Mouse (Mus musculus): ENCODE measurements around the gene Milr1. TPM values are rescaled to one million over a fixed set of nuclear protein-coding genes. Genes with fewer than 3 reads are reported as not detected.
"Not testable (repeated sequence)": the region's sequence is repeated elsewhere in the genome, so short reads cannot be mapped to it uniquely, and the experiment has no call there.

Gene Milr1
- total and polyA plus RNA-seq, 2 experiments, result 0.10 to 0.37 TPM

GRCm38 (mm10) chr11:106737178-106737621 lies 13.8 kb upstream of the Milr1 start:
- no peak for TF ChIP-seq POLR2A (IDR thresholded peaks at IDR 0.05; ENCODE audit: extremely low read depth, insufficient read depth, low read length)
- TF ChIP-seq CTCF (IDR thresholded peaks at IDR 0.05; ENCODE audit: low read depth, low read length), result no peak
- no peak overlapping the region for H3K9ac ChIP-seq (ENCODE audit: low read depth, low read length)
- 77% methylated on average over 12 of the region's 12 CpGs for WGBS
- no peaks in the 10 kb centered on the region for H3K79me2 ChIP-seq (ENCODE audit: control insufficient read depth, insufficient read depth, low read length)
- no peak overlapping the region for H3K4me3 ChIP-seq (ENCODE audit: insufficient read depth, low read depth, low read length)
- H3K4me1 ChIP-seq (ENCODE audit: control insufficient read depth, insufficient read depth, low read length), result no peaks in the 10 kb centered on the region
- no peak for DNase-seq (ENCODE audit: extremely low read depth, low read depth, low spot score)
- H3K36me3 ChIP-seq (ENCODE audit: control insufficient read depth, insufficient read depth, low read length), result no peaks in the 10 kb centered on the region
- no peaks in the 10 kb centered on the region for H3K27me3 ChIP-seq (ENCODE audit: control insufficient read depth, insufficient read depth, low read length)
- no peak overlapping the region; the same call in 1 of the 2 replicates for H3K27ac ChIP-seq (replicated peaks; ENCODE audit: insufficient read depth, low read depth, low read length)

GRCm38 (mm10) chr11:106739116-106739515 lies 11.9 kb upstream of the Milr1 start:
- Histone ChIP-seq H3K79me2 (ENCODE audit: control insufficient read depth, insufficient read depth, low read length) (no peaks in the 10 kb centered on the region), H3K4me1 (ENCODE audit: control insufficient read depth, insufficient read depth, low read length) (no peaks in the 10 kb centered on the region), H3K27ac (replicated peaks; ENCODE audit: insufficient read depth, low read depth, low read length) (no peak overlapping the region), H3K4me3 (ENCODE audit: insufficient read depth, low read depth, low read length) (no peak overlapping the region), H3K27me3 (ENCODE audit: control insufficient read depth, insufficient read depth, low read length) (no peaks in the 10 kb centered on the region), H3K9ac (ENCODE audit: low read depth, low read length) (no peak overlapping the region), H3K36me3 (ENCODE audit: control insufficient read depth, insufficient read depth, low read length) (no peaks in the 10 kb centered on the region)
- 96% methylated on average over 2 of the region's 2 CpGs for WGBS
- TF ChIP-seq CTCF (IDR thresholded peaks at IDR 0.05; ENCODE audit: low read depth, low read length) (no peak), POLR2A (IDR thresholded peaks at IDR 0.05; ENCODE audit: extremely low read depth, insufficient read depth, low read length) (no peak)
- DNase-seq (ENCODE audit: extremely low read depth, low read depth, low spot score), result no peak

- WGBS, result 96% methylated on average over 5 of the region's 8 CpGs
These were observed 10.3 kb upstream of the Milr1 start for GRCm38 (mm10) chr11:106740724-106741123.

GRCm38 (mm10) chr11:106741232-106741631 lies 9.8 kb upstream of the Milr1 start:
- Histone ChIP-seq H3K79me2 (ENCODE audit: control insufficient read depth, insufficient read depth, low read length) (no peaks in the 10 kb centered on the region), H3K36me3 (ENCODE audit: control insufficient read depth, insufficient read depth, low read length) (no peaks in the 10 kb centered on the region), H3K4me1 (ENCODE audit: control insufficient read depth, insufficient read depth, low read length) (no peaks in the 10 kb centered on the region), H3K27me3 (ENCODE audit: control insufficient read depth, insufficient read depth, low read length) (no peaks in the 10 kb centered on the region), H3K27ac (replicated peaks; ENCODE audit: insufficient read depth, low read depth, low read length) (no peak overlapping the region), H3K4me3 (ENCODE audit: insufficient read depth, low read depth, low read length) (no peak overlapping the region), H3K9ac (ENCODE audit: low read depth, low read length) (no peak overlapping the region)
- 88% methylated on average over 6 of the region's 6 CpGs for WGBS
- no peak for DNase-seq (ENCODE audit: extremely low read depth, low read depth, low spot score)
- no peak for TF ChIP-seq CTCF (IDR thresholded peaks at IDR 0.05; ENCODE audit: low read depth, low read length)

More at GRCm38 (mm10) chr11:106740724-106741123, 10.3 kb upstream of the Milr1 start:
- not testable (repeated sequence) for H3K27ac ChIP-seq (replicated peaks; ENCODE audit: insufficient read depth, low read depth, low read length); H3K4me1 ChIP-seq (ENCODE audit: control insufficient read depth, insufficient read depth, low read length); H3K27me3 ChIP-seq (ENCODE audit: control insufficient read depth, insufficient read depth, low read length); H3K4me3 ChIP-seq (ENCODE audit: insufficient read depth, low read depth, low read length); H3K79me2 ChIP-seq (ENCODE audit: control insufficient read depth, insufficient read depth, low read length); H3K36me3 ChIP-seq (ENCODE audit: control insufficient read depth, insufficient read depth, low read length); DNase-seq (ENCODE audit: extremely low read depth, low read depth, low spot score); H3K9ac ChIP-seq (ENCODE audit: low read depth, low read length)

- Histone ChIP-seq H3K79me2 (ENCODE audit: control insufficient read depth, insufficient read depth, low read length) (no peaks in the 10 kb centered on the region), H3K27ac (replicated peaks; ENCODE audit: insufficient read depth, low read depth, low read length) (no peak overlapping the region), H3K36me3 (ENCODE audit: control insufficient read depth, insufficient read depth, low read length) (no peaks in the 10 kb centered on the region), H3K9ac (ENCODE audit: low read depth, low read length) (no peak overlapping the region), H3K4me1 (ENCODE audit: control insufficient read depth, insufficient read depth, low read length) (no peaks in the 10 kb centered on the region), H3K4me3 (ENCODE audit: insufficient read depth, low read depth, low read length) (no peak overlapping the region), H3K27me3 (ENCODE audit: control insufficient read depth, insufficient read depth, low read length) (no peaks in the 10 kb centered on the region)
- no peak for DNase-seq (ENCODE audit: extremely low read depth, low read depth, low spot score)
- TF ChIP-seq POLR2A (IDR thresholded peaks at IDR 0.05; ENCODE audit: extremely low read depth, insufficient read depth, low read length), result no peak
- no peak for TF ChIP-seq CTCF (IDR thresholded peaks at IDR 0.05; ENCODE audit: low read depth, low read length)
- 93% methylated on average over 3 of the region's 3 CpGs for WGBS
These were observed 9.2 kb upstream of the Milr1 start for GRCm38 (mm10) chr11:106741826-106742225.

- Histone ChIP-seq H3K4me1 (ENCODE audit: control insufficient read depth, insufficient read depth, low read length) (no peaks in the 10 kb centered on the region), H3K79me2 (ENCODE audit: control insufficient read depth, insufficient read depth, low read length) (no peaks in the 10 kb centered on the region), H3K9ac (ENCODE audit: low read depth, low read length) (no peak overlapping the region), H3K36me3 (ENCODE audit: control insufficient read depth, insufficient read depth, low read length) (no peaks in the 10 kb centered on the region), H3K27ac (replicated peaks; ENCODE audit: insufficient read depth, low read depth, low read length) (no peak overlapping the region), H3K27me3 (ENCODE audit: control insufficient read depth, insufficient read depth, low read length) (no peaks in the 10 kb centered on the region; the same call in 1 of the 2 replicates), H3K4me3 (ENCODE audit: insufficient read depth, low read depth, low read length) (no peak overlapping the region)
- WGBS, result 43% methylated on average over 6 of the region's 6 CpGs
- DNase-seq (ENCODE audit: extremely low read depth, low read depth, low spot score), result peak; percentile 36
- TF ChIP-seq POLR2A (IDR thresholded peaks at IDR 0.05; ENCODE audit: extremely low read depth, insufficient read depth, low read length) (no peak), CTCF (IDR thresholded peaks at IDR 0.05; ENCODE audit: low read depth, low read length) (no peak)
These were observed 8.6 kb upstream of the Milr1 start for GRCm38 (mm10) chr11:106742388-106742841.

Data from liver, adult 2 months (tissue).